Mouse (Mus musculus) embryonic fibroblast, embryonic 13.5 days (primary cell): ENCODE measurements around the gene Mylk. TPM values are rescaled to one million over a fixed set of nuclear protein-coding genes. Genes with fewer than 3 reads are reported as not detected.

ENCODE experiments used
- H3K27ac ChIP-seq: 2 replicates; pipeline ENCODE4 v1.5.1; 2012; ENCODE audit warnings: low read length, control low read depth, inconsistent platforms; ENCODE audit not compliant: insufficient read depth
- H3K4me1 ChIP-seq: 2 replicates; pipeline ENCODE4 v1.6.1; 2011; ENCODE audit warnings: low read length; ENCODE audit not compliant: control insufficient read depth, insufficient read depth
- H3K4me3 ChIP-seq: 2 replicates; pipeline ENCODE4 v1.5.1; 2011; ENCODE audit warnings: mild to moderate bottlenecking, control low read depth, low read length; ENCODE audit not compliant: insufficient read depth
- CTCF ChIP-seq: IDR thresholded peaks from 2 replicates; pipeline ENCODE4 v1.5.1; 2011; ENCODE audit warnings: mild to moderate bottlenecking, control low read depth, low read length, moderate library complexity, borderline replicate concordance; ENCODE audit not compliant: insufficient read depth
- POLR2A ChIP-seq: IDR thresholded peaks from 2 replicates; pipeline ENCODE4 v1.6.1; 2011; ENCODE audit warnings: low read depth, mild to moderate bottlenecking, control low read depth, low read length, moderate library complexity
- polyA plus RNA-seq: library from polyadenylated mRNA; stranded (reverse); fragments of >200 nt; gene quantifications from 2 replicates; pipeline ENCODE4 v1.2.4, GENCODE M21; 2011; ENCODE audit warnings: low read depth; ENCODE audit not compliant: missing spikeins, insufficient read length

Mylk gene
- polyA plus RNA-seq, 1 experiment, result 60.8 TPM

GRCm38 (mm10) chr16:34767443-34767842, 22.4 kb downstream of the Mylk start:
- no peak for TF ChIP-seq POLR2A
- no peak for TF ChIP-seq CTCF
- H3K4me3 ChIP-seq, result no peak overlapping the region

GRCm38 (mm10) chr16:34768436-34768835, 23.4 kb downstream of the Mylk start:
- Histone ChIP-seq H3K4me3 (no peak overlapping the region), H3K4me1 (no peaks in the 10 kb centered on the region), H3K27ac (no peak overlapping the region)
- no peak for TF ChIP-seq CTCF
- no peak for TF ChIP-seq POLR2A

More at GRCm38 (mm10) chr16:34767443-34767842, 22.4 kb downstream of the Mylk start:
- no peaks in the 10 kb centered on the region for H3K4me1 ChIP-seq
- H3K27ac ChIP-seq, result no peak overlapping the region

GRCm38 (mm10) chr16:34770127-34770526, 25.1 kb downstream of the Mylk start:
- H3K4me1 ChIP-seq, result no peaks in the 10 kb centered on the region
- H3K27ac ChIP-seq, result no peak overlapping the region
- H3K4me3 ChIP-seq, result no peak overlapping the region
- TF ChIP-seq CTCF, result no peak
- no peak for TF ChIP-seq POLR2A

GRCm38 (mm10) chr16:34772445-34773032, 27.5 kb downstream of the Mylk start:
- Histone ChIP-seq H3K4me1 (no peaks in the 10 kb centered on the region), H3K27ac (no peak overlapping the region), H3K4me3 (no peak overlapping the region)
- TF ChIP-seq POLR2A (no peak), CTCF (no peak)

GRCm38 (mm10) chr16:34782442-34782841, 37.4 kb downstream of the Mylk start:
- no peaks in the 10 kb centered on the region for H3K4me1 ChIP-seq
- no peak for TF ChIP-seq CTCF
- H3K4me3 ChIP-seq, result no peak overlapping the region
- no peak overlapping the region for H3K27ac ChIP-seq

- Histone ChIP-seq H3K4me1 (no peaks in the 10 kb centered on the region), H3K27ac (no peak overlapping the region), H3K4me3 (no peak overlapping the region)
- TF ChIP-seq POLR2A (no peak), CTCF (no peak)
Measured at GRCm38 (mm10) chr16:34783536-34783935, 38.5 kb downstream of the Mylk start.

GRCm38 (mm10) chr16:34784675-34785074, 39.7 kb downstream of the Mylk start:
- Histone ChIP-seq H3K4me1 (no peaks in the 10 kb centered on the region), H3K4me3 (no peak overlapping the region), H3K27ac (no peak overlapping the region)
- TF ChIP-seq CTCF, result no peak
- no peak for TF ChIP-seq POLR2A

- TF ChIP-seq POLR2A, result no peak
- no peak for TF ChIP-seq CTCF
- Histone ChIP-seq H3K4me1 (no peaks in the 10 kb centered on the region), H3K4me3 (no peak overlapping the region), H3K27ac (peak overlapping the region; percentile 13; the same call in 1 of the 2 replicates)
Measured at GRCm38 (mm10) chr16:34792555-34792954, 47.5 kb downstream of the Mylk start.

GRCm38 (mm10) chr16:34793000-34793399, 48.0 kb downstream of the Mylk start:
- no peak for TF ChIP-seq POLR2A
- TF ChIP-seq CTCF, result no peak
- Histone ChIP-seq H3K27ac (peak overlapping the region; percentile 31; the same call in 1 of the 2 replicates), H3K4me3 (no peak overlapping the region), H3K4me1 (no peaks in the 10 kb centered on the region)

- H3K4me1 ChIP-seq, result no peaks in the 10 kb centered on the region
- H3K27ac ChIP-seq, result no peak overlapping the region
- no peak overlapping the region for H3K4me3 ChIP-seq
- no peak for TF ChIP-seq CTCF
- TF ChIP-seq POLR2A, result no peak
Measured at GRCm38 (mm10) chr16:34801222-34801621, 56.2 kb downstream of the Mylk start.
